Mouse (Mus musculus): ENCODE results near the gene Ttc7. TPM values are rescaled to one million over a fixed set of nuclear protein-coding genes. Genes with fewer than 3 reads are reported as not detected.

The Ttc7 gene
- polyA plus RNA-seq, 1 experiment from 2014 or later: 15.4 TPM

GRCm38 (mm10) chr17:87285731-87286465 is 3.2 kb downstream of the Ttc7 start:
- no peak for TF ChIP-seq CTCF (IDR thresholded peaks at IDR 0.05; ENCODE audit: low read depth)
- DNase-seq (ENCODE audit: low spot score) (peak; percentile 37), ATAC-seq (replicated peaks; ENCODE audit: low FRiP score, low read depth) (no peak)
- H3K36me3 ChIP-seq (ENCODE audit: insufficient read depth, low read length): no peaks in the 10 kb centered on the region
- no peaks in the 10 kb centered on the region for H3K9me3 ChIP-seq (replicated peaks; ENCODE audit: low read length)
- no peak overlapping the region for H3K4me2 ChIP-seq (ENCODE audit: low read length)
- no peak overlapping the region for H3K27ac ChIP-seq
- H3K4me1 ChIP-seq (replicated peaks; ENCODE audit: insufficient read depth, low read length): peaks cover 5% of the 10 kb centered on the region
- no peak overlapping the region for H3K9ac ChIP-seq (ENCODE audit: low read depth, low read length)
- WGBS: 52% methylated on average over 23 of the region's 23 CpGs
- no peak overlapping the region for H3K4me3 ChIP-seq (replicated peaks; ENCODE audit: low read depth, low read length)
- no peaks in the 10 kb centered on the region for H3K27me3 ChIP-seq (ENCODE audit: insufficient read depth, low read length)

GRCm38 (mm10) chr17:87286481-87287143 is 3.9 kb downstream of the Ttc7 start:
- Histone ChIP-seq H3K4me3 (replicated peaks; ENCODE audit: low read depth, low read length) (no peak overlapping the region), H3K36me3 (ENCODE audit: insufficient read depth, low read length) (no peaks in the 10 kb centered on the region), H3K27ac (0 out of 2 replicates have a peak overlapping the region, but pooled peaks have one; percentile 36), H3K4me1 (replicated peaks; ENCODE audit: insufficient read depth, low read length) (peaks cover 5% of the 10 kb centered on the region), H3K27me3 (ENCODE audit: insufficient read depth, low read length) (no peaks in the 10 kb centered on the region), H3K4me2 (ENCODE audit: low read length) (no peak overlapping the region), H3K9me3 (replicated peaks; ENCODE audit: low read length) (no peaks in the 10 kb centered on the region), H3K9ac (ENCODE audit: low read depth, low read length) (no peak overlapping the region)
- DNase-seq (ENCODE audit: low spot score) (no peak), ATAC-seq (replicated peaks; ENCODE audit: low FRiP score, low read depth) (no peak)
- 59% methylated on average over 8 of the region's 8 CpGs for WGBS
- no peak for TF ChIP-seq CTCF (IDR thresholded peaks at IDR 0.05; ENCODE audit: low read depth)

- H3K27ac ChIP-seq: peak overlapping the region; percentile 36; the same call in 1 of the 2 replicates
- no peak for ATAC-seq (replicated peaks; ENCODE audit: low FRiP score, low read depth)
- no peak for TF ChIP-seq CTCF (IDR thresholded peaks at IDR 0.05; ENCODE audit: low read depth)
Observed at GRCm38 (mm10) chr17:87287197-87287777, 4.6 kb downstream of the Ttc7 start.

GRCm38 (mm10) chr17:87288131-87288530 is 5.4 kb downstream of the Ttc7 start:
- Histone ChIP-seq H3K9ac (ENCODE audit: low read depth, low read length) (no peak overlapping the region), H3K27ac (peak overlapping the region; percentile 25; the same call in 1 of the 2 replicates), H3K4me2 (ENCODE audit: low read length) (no peak overlapping the region), H3K27me3 (ENCODE audit: insufficient read depth, low read length) (no peaks in the 10 kb centered on the region), H3K4me1 (replicated peaks; ENCODE audit: insufficient read depth, low read length) (peaks cover 5% of the 10 kb centered on the region; the same call in 1 of the 2 replicates), H3K36me3 (ENCODE audit: insufficient read depth, low read length) (no peaks in the 10 kb centered on the region), H3K4me3 (replicated peaks; ENCODE audit: low read depth, low read length) (no peak overlapping the region), H3K9me3 (replicated peaks; ENCODE audit: low read length) (no peaks in the 10 kb centered on the region)
- TF ChIP-seq CTCF (IDR thresholded peaks at IDR 0.05; ENCODE audit: low read depth): no peak
- 58% methylated on average over 12 of the region's 12 CpGs for WGBS
- ATAC-seq (replicated peaks; ENCODE audit: low FRiP score, low read depth) (no peak), DNase-seq (ENCODE audit: low spot score) (no peak)

More at GRCm38 (mm10) chr17:87287197-87287777, 4.6 kb downstream of the Ttc7 start:
- Histone ChIP-seq H3K27me3 (ENCODE audit: insufficient read depth, low read length) (no peaks in the 10 kb centered on the region), H3K9me3 (replicated peaks; ENCODE audit: low read length) (no peaks in the 10 kb centered on the region), H3K4me2 (ENCODE audit: low read length) (no peak overlapping the region), H3K9ac (ENCODE audit: low read depth, low read length) (no peak overlapping the region), H3K4me1 (replicated peaks; ENCODE audit: insufficient read depth, low read length) (peaks cover 5% of the 10 kb centered on the region; the same call in 1 of the 2 replicates), H3K4me3 (replicated peaks; ENCODE audit: low read depth, low read length) (no peak overlapping the region), H3K36me3 (ENCODE audit: insufficient read depth, low read length) (no peaks in the 10 kb centered on the region)
- 67% methylated on average over 8 of the region's 8 CpGs for WGBS
- no peak for DNase-seq (ENCODE audit: low spot score)

GRCm38 (mm10) chr17:87289367-87289766 is 6.7 kb downstream of the Ttc7 start:
- ATAC-seq (replicated peaks; ENCODE audit: low FRiP score, low read depth) (peak; percentile 70), DNase-seq (ENCODE audit: low spot score) (peak; percentile 13)
- Histone ChIP-seq H3K27ac (no peak overlapping the region), H3K9me3 (replicated peaks; ENCODE audit: low read length) (no peaks in the 10 kb centered on the region), H3K27me3 (ENCODE audit: insufficient read depth, low read length) (no peaks in the 10 kb centered on the region), H3K4me2 (ENCODE audit: low read length) (no peak overlapping the region), H3K4me3 (replicated peaks; ENCODE audit: low read depth, low read length) (no peak overlapping the region), H3K36me3 (ENCODE audit: insufficient read depth, low read length) (no peaks in the 10 kb centered on the region), H3K4me1 (replicated peaks; ENCODE audit: insufficient read depth, low read length) (peaks cover 5% of the 10 kb centered on the region; the same call in 1 of the 2 replicates), H3K9ac (ENCODE audit: low read depth, low read length) (no peak overlapping the region)
- no peak for TF ChIP-seq CTCF (IDR thresholded peaks at IDR 0.05; ENCODE audit: low read depth)
- WGBS: 66% methylated on average over 5 of the region's 5 CpGs

GRCm38 (mm10) chr17:87291037-87291436 is 8.4 kb downstream of the Ttc7 start:
- no peaks in the 10 kb centered on the region for H3K36me3 ChIP-seq (ENCODE audit: insufficient read depth, low read length)
- ATAC-seq (replicated peaks; ENCODE audit: low FRiP score, low read depth) (no peak), DNase-seq (ENCODE audit: low spot score) (no peak)
- no peak overlapping the region for H3K4me2 ChIP-seq (ENCODE audit: low read length)
- H3K27me3 ChIP-seq (ENCODE audit: insufficient read depth, low read length): no peaks in the 10 kb centered on the region
- 67% methylated on average over 7 of the region's 7 CpGs for WGBS
- H3K9ac ChIP-seq (ENCODE audit: low read depth, low read length): no peak overlapping the region
- no peak overlapping the region for H3K4me3 ChIP-seq (replicated peaks; ENCODE audit: low read depth, low read length)
- TF ChIP-seq CTCF (IDR thresholded peaks at IDR 0.05; ENCODE audit: low read depth): no peak
- H3K27ac ChIP-seq: no peak overlapping the region
- peaks cover 3% of the 10 kb centered on the region; the same call in 1 of the 2 replicates for H3K4me1 ChIP-seq (replicated peaks; ENCODE audit: insufficient read depth, low read length)
- no peaks in the 10 kb centered on the region for H3K9me3 ChIP-seq (replicated peaks; ENCODE audit: low read length)
